Mouse (Mus musculus) forebrain, embryonic 10.5 days (tissue): ENCODE data around the gene Lsmem1. TPM values are rescaled to one million over a fixed set of nuclear protein-coding genes. Genes with fewer than 3 reads are reported as not detected.

Source experiments
- DNase-seq: peaks from one replicate; pipeline ENCODE4 v3.0.0-alpha.2; 2017; ENCODE audit warnings: low spot score; ENCODE audit errors: extremely low spot score
- H3K27ac ChIP-seq: fragments of 300-500 bp; sonication (generic); 2 replicates; pipeline ENCODE4 v1.5.1; 2016; ENCODE audit warnings: mild to moderate bottlenecking
- H3K27me3 ChIP-seq: fragments of 300-500 bp; sonication (generic); 2 replicates; pipeline ENCODE4 v1.6.1; 2016; ENCODE audit warnings: mild to moderate bottlenecking; ENCODE audit not compliant: poor library complexity, severe bottlenecking
- H3K36me3 ChIP-seq: fragments of 300-500 bp; sonication (generic); replicated peaks from 2 replicates; pipeline ENCODE4 v1.6.1; 2016; ENCODE audit warnings: mild to moderate bottlenecking, moderate library complexity
- H3K4me1 ChIP-seq: fragments of 300-500 bp; sonication (generic); 2 replicates; pipeline ENCODE4 v1.6.1; 2016
- H3K4me3 ChIP-seq: fragments of 300-500 bp; sonication (generic); 2 replicates; pipeline ENCODE4 v1.5.1; 2016; ENCODE audit warnings: mild to moderate bottlenecking, moderate library complexity
- H3K9me3 ChIP-seq: fragments of 300-500 bp; sonication (generic); 2 replicates; pipeline ENCODE4 v1.6.1; 2016; ENCODE audit warnings: mild to moderate bottlenecking, moderate library complexity
- WGBS: fragments of 180-500 bp; shearing (Covaris S2); methylation state at CpG from one replicate; pipeline ENCODE4 v1.1.7; 2016; 5-methylcytosine and 5-hydroxymethylcytosine counted together
- polyA plus RNA-seq: library from polyadenylated mRNA; unstranded; fragments of >200 nt; fragmentation: Nextera tagmentation; extraction: Ambion mirVana; gene quantifications from 2 replicates; pipeline ENCODE4 v1.2.1, GENCODE M21; 2016

Lsmem1 gene
- not detected in 2 replicates for polyA plus RNA-seq

DNA sequence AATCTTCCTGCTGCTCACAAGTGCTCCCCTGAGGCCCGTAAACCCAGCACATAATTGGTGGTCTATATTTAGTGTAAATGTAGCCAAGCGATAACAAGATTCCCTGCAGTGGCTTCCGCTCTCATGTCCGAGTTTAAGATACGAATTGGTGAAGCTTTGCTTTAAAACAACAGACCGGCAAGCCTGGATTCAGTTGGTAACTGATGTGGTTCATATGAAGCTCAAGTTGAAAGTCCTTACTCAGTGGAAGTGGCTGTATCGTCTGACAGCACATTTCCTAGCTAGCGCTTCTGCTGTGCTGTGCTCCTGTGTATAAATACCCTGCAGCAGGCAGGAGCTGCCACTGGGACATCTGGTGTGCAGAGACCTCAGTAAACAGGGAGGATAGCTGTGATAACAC is at the start of gene Lsmem1:
TSS of gene Lsmem1 (minus strand) at position 189 of the 400 bp plus-strand sequence.
- 95% methylated on average over 8 of the region's 8 CpGs for WGBS
- Histone ChIP-seq H3K27me3 (no peaks in the 10 kb centered on the region), H3K27ac (no peak within 1 kb of the TSS), H3K4me3 (no peak within 1 kb of the TSS), H3K9me3 (no peaks in the 10 kb centered on the region), H3K4me1 (no peaks in the 10 kb centered on the region), H3K36me3 (peaks cover 35% of the 10 kb centered on the region)
- DNase-seq: no peak

DNA sequence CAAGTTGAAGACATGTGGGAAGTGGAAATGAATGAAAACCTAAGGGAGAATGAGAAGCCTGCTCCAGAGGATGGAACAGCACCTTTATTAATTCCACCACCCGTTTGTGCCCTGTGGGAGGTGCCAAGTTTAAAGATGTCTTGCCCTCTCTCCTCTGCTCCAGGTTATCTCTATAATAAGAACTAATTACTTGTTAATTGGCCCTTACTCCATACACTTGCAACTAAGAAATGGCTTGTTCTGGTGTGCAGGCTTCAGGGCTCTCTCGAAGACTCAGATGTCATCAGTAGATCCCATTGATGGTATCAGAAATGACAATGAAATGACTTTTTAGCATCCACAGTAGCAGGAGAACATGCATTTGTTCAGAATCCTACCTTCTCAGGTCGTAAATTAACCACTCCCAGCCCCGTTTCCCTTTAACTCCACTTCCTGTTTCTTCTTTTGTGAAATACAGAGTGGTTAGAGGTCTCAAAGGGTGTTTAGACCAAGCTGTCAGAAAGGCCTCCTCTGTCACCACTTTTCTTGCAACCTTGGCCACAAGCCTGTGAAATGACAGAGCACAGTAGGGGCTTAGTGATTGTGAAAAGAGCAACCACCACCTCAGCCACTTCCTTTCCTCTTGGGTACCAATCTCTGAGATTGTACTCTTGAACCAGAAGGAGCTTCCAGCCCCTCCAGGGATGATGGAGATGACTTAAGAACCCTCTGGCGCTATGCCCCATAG is 49.3 kb upstream of the Lsmem1 start, which contains the start of gene Ifrd1:
TSS of gene Ifrd1 (minus strand) at position 51 of the 727 bp plus-strand sequence.
- Histone ChIP-seq H3K36me3 (no peaks in the 10 kb centered on the region), H3K4me3 (no peak within 1 kb of the TSS), H3K27ac (no peak within 1 kb of the TSS), H3K27me3 (peaks cover 11% of the 10 kb centered on the region; the same call in 1 of the 2 replicates), H3K9me3 (no peaks in the 10 kb centered on the region), H3K4me1 (peaks cover 29% of the 10 kb centered on the region)
- DNase-seq: no peak
- 81% methylated on average over 5 of the region's 5 CpGs for WGBS

DNA sequence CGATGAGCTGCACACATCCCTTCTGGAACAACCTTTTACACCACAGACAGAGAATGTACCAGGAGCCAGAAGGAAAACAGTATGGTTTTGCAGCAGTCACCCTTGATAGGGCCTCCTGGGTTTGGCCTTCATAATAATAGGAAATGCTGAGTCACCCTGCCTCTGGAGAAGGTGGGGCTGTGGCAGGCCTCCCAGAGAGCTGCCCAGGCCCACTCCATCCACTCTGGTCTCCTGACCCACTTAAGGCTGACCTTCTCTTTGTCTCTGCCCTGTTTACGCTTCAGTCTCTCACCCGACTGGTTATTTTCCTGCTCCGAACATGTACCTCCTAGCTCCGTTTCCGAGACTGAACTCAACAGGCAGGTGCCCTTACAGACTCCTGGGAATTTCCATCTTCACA is 48.7 kb upstream of the Lsmem1 start:
- Histone ChIP-seq H3K27ac (no peak overlapping the region), H3K4me1 (peaks cover 33% of the 10 kb centered on the region), H3K9me3 (no peaks in the 10 kb centered on the region), H3K36me3 (no peaks in the 10 kb centered on the region), H3K4me3 (no peak overlapping the region), H3K27me3 (peaks cover 11% of the 10 kb centered on the region; the same call in 1 of the 2 replicates)
- 77% methylated on average over 6 of the region's 6 CpGs for WGBS
- no peak for DNase-seq

DNA sequence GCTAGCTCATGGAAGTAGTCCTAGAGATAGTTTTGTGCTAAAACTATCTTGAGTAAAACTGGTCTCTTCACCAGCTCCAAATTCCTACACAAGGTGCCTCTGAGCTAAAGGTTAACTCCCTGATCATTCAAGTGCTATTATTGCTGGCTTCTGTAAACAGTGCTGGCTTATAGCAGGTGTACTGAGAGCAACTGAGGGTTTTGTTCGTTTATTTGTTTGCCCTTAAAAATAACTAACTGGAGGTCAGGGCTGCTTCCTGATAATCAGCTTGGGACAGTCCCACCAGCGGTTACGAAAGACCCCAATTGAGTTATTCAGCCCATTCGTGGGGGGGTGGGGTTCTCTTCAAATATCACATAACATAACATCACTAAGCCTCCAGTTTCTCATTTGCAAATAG is 48.1 kb upstream of the Lsmem1 start:
- no peaks in the 10 kb centered on the region for H3K36me3 ChIP-seq
- 86% methylated on average over 4 of the region's 4 CpGs for WGBS

DNA sequence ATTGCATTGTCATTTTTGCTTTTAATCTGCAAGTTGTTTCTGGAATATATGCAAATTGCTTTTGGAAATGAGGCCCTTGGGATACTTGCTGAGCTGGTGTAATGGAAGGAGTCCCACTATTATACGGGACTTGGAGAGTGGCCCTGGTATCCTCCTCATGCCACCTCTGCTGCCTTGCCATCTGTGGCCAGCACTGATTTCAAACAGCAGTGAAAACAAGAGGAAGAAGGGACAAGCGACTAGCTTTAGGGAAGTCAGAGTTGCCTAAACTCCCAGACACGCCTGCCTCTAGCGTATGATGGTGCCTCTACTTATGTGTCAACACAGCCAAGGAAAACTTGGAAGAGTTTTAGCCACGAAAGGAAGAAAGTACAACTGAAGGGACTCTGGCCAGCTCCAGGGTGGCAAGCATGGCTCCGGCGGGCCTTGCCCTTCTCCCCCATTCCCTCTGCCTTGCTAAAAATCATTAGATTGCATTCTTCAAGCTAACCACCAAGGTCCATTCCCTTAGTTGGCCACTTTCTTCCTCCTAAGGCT is 46.2 kb upstream of the Lsmem1 start:
- H3K27ac ChIP-seq: no peak overlapping the region
- 92% methylated on average over 7 of the region's 7 CpGs for WGBS
- no peak for DNase-seq
- H3K4me1 ChIP-seq: peaks cover 43% of the 10 kb centered on the region
- H3K36me3 ChIP-seq: no peaks in the 10 kb centered on the region
- peaks cover 11% of the 10 kb centered on the region; the same call in 1 of the 2 replicates for H3K27me3 ChIP-seq
- no peak overlapping the region for H3K4me3 ChIP-seq
- no peaks in the 10 kb centered on the region for H3K9me3 ChIP-seq

More for the DNA sequence above, 48.1 kb upstream of the Lsmem1 start:
- Histone ChIP-seq H3K27ac (no peak overlapping the region), H3K9me3 (no peaks in the 10 kb centered on the region), H3K27me3 (peaks cover 11% of the 10 kb centered on the region; the same call in 1 of the 2 replicates), H3K4me1 (peaks cover 33% of the 10 kb centered on the region), H3K4me3 (no peak overlapping the region)
- DNase-seq: no peak

DNA sequence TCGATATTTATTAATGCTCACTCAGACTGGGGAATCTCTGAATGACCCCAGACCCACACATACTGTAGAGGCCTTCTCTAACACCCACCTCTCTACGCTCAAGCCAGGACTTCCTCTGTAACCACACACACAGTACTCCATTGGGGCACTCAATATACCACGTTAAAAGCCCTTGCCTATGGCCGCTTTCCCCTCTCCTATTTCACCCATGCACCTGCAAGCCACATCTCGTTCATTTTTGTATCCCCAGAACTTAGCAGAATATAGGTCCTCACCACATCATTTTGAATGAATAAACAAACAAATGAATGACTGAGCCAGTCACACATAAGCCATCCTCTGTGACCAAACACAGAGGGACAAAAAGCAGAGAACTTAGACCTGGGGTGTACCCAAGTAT is 45.6 kb upstream of the Lsmem1 start:
- Histone ChIP-seq H3K4me3 (no peak overlapping the region), H3K36me3 (no peaks in the 10 kb centered on the region)
- WGBS: 92% methylated on average over 5 of the region's 5 CpGs

DNA sequence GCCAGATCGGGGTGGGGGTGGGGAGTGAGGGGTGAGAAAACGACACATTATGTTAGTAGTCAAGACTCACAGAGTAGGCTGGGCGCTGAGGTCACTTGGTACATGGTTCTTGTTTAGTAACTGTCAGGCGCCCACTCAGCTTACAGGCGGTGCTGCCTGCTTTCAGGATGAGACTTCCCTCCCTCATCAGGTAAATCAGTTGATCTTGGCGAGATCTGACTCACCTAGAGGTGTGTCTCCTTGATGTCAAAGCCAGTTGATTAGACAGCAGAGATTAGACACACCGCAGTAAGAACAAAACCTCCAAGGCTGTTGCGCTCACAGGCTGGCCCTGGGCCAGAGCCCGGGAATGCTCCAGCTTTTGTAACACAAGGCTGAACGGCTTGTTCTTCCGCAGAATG is 44.5 kb upstream of the Lsmem1 start:
- 69% methylated on average over 11 of the region's 11 CpGs for WGBS
- DNase-seq: no peak
- Histone ChIP-seq H3K27ac (no peak overlapping the region), H3K4me3 (no peak overlapping the region), H3K4me1 (peaks cover 35% of the 10 kb centered on the region), H3K36me3 (no peaks in the 10 kb centered on the region), H3K27me3 (peaks cover 8% of the 10 kb centered on the region; the same call in 1 of the 2 replicates), H3K9me3 (no peaks in the 10 kb centered on the region)

More for the DNA sequence above, 45.6 kb upstream of the Lsmem1 start:
- H3K27me3 ChIP-seq: peaks cover 11% of the 10 kb centered on the region; the same call in 1 of the 2 replicates
- H3K27ac ChIP-seq: no peak overlapping the region
- H3K4me1 ChIP-seq: peaks cover 37% of the 10 kb centered on the region
- no peak for DNase-seq
- no peaks in the 10 kb centered on the region for H3K9me3 ChIP-seq

DNA sequence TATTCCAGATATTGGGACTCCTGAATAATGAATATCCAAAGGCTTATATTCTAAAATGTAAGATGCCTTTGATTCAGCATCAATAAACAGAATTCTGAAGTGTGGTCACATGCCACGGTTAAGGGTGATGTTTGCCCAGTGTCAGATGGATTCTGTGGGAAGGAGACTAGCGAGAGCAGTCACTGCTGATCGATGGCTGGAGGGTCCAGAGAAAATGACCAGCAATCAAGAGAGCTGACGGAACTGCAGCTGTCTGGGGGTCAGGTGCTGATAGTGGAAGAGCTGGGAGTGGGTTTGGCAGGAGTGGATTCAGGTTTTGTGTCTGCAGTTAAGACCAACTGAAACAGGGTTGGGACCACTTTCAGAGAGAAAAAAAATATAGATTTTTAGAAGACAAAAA is 44.0 kb upstream of the Lsmem1 start:
- Histone ChIP-seq H3K27ac (no peak overlapping the region), H3K4me3 (no peak overlapping the region), H3K4me1 (peaks cover 29% of the 10 kb centered on the region), H3K27me3 (peaks cover 4% of the 10 kb centered on the region; the same call in 1 of the 2 replicates), H3K9me3 (no peaks in the 10 kb centered on the region), H3K36me3 (no peaks in the 10 kb centered on the region)
- 86% methylated on average over 4 of the region's 4 CpGs for WGBS
- DNase-seq: no peak

DNA sequence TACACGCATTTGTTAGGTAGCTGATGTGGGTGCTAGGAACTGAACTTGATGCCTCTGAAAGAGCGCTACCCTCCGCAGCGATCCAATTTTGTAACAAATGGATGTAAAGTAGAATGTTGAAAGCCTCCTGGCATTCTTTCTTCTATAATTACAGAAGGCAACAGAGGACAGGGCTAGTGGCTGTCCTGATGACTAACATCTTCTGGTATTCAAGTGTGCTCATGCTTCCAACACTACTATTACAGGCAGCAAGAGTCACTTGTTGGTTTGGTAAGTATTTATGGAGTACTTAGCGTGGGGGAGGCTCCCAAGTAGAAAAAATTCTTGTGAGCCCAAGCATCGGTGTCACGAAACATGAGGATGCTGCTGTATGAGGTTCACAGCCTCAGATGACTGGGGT is 39.9 kb upstream of the Lsmem1 start:
- Histone ChIP-seq H3K27ac (no peak overlapping the region), H3K9me3 (no peaks in the 10 kb centered on the region), H3K4me3 (no peak overlapping the region), H3K36me3 (no peaks in the 10 kb centered on the region), H3K27me3 (no peaks in the 10 kb centered on the region), H3K4me1 (peaks cover 20% of the 10 kb centered on the region)
- WGBS: 95% methylated on average over 7 of the region's 7 CpGs
- no peak for DNase-seq

DNA sequence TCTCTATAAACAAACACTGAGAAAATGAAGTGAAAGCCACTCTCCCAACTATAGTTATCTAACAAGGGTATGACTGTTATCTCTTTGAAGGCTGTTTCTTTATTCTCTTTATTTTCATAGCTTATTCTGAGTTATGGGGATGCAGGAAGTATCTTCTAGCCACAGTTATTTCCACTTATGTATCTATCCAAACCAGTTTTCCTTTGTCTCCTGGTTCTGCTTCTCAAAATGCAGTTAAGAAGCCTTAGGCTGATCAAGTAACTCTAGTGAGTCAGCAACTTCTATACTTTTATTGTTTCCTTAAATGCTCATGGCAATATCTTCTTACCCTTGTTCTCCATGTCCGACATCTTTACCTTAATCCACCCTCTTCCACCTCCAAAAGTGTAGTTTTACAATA is 32.9 kb upstream of the Lsmem1 start:
- Histone ChIP-seq H3K4me3 (no peak overlapping the region), H3K9me3 (no peaks in the 10 kb centered on the region), H3K4me1 (no peaks in the 10 kb centered on the region), H3K27ac (no peak overlapping the region), H3K36me3 (no peaks in the 10 kb centered on the region), H3K27me3 (no peaks in the 10 kb centered on the region)
- DNase-seq: no peak
- 98% methylated on average over 1 of the region's 1 CpGs for WGBS

DNA sequence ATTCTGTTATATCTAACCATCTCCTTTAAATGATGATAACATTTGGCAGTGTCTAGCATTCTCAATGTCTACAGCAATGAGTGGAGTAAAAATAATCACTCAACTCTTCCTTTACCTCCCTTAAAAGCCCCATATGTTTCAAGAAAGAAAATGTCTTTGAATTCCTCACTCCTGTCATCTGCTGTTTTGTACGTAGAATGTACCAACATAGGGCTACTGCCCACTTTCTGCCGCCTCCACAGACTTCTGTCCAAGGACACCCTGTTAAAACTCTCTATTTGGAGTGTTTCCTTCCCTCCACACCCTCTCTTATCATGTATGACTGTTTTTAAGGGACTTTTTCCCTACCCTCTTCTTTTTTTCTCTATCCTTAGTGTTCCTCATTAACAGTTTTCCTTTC is 32.3 kb upstream of the Lsmem1 start:
- H3K9me3 ChIP-seq: no peaks in the 10 kb centered on the region
- WGBS: 88% methylated on average over 2 of the region's 2 CpGs
- H3K36me3 ChIP-seq: no peaks in the 10 kb centered on the region
- no peaks in the 10 kb centered on the region for H3K27me3 ChIP-seq
- no peak overlapping the region for H3K27ac ChIP-seq
- no peaks in the 10 kb centered on the region for H3K4me1 ChIP-seq
- H3K4me3 ChIP-seq: no peak overlapping the region
- DNase-seq: no peak

DNA sequence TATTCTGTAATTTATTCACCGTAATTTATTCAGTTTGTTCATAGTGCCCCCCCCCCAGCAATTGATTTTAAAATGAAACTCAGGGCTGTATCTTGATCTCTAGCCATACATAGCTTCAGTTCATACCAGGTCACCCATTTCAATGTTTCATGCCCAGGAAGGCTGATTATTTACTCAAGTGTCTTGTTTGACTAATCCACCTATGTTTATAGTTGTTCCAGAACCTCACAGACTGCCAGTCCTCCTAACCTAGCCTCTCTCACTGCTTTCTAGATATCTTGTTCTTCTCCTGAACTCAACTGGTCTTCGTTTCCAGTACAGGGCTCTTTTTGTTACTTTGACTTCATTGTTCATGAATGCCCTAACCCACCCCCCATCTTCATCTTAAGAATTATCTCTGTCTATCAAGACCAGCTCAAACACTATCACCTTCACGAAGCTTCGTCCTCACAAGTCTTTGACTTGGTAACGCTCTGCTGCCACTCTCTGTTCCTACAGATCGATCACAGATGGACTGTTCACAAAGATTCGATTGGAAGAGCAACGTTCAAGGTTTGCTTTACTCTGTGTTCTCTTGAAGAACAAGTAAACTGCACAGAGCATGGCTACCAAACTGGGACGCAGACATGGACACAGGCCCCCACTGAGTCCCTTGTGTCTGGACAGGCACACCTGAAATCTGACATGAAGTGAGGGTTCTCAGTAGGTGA is 25.0 kb upstream of the Lsmem1 start:
- Histone ChIP-seq H3K4me3 (no peak overlapping the region), H3K27me3 (no peaks in the 10 kb centered on the region), H3K27ac (no peak overlapping the region), H3K4me1 (peaks cover 26% of the 10 kb centered on the region), H3K36me3 (no peaks in the 10 kb centered on the region), H3K9me3 (no peaks in the 10 kb centered on the region)
- 94% methylated on average over 9 of the region's 9 CpGs for WGBS
- no peak for DNase-seq

DNA sequence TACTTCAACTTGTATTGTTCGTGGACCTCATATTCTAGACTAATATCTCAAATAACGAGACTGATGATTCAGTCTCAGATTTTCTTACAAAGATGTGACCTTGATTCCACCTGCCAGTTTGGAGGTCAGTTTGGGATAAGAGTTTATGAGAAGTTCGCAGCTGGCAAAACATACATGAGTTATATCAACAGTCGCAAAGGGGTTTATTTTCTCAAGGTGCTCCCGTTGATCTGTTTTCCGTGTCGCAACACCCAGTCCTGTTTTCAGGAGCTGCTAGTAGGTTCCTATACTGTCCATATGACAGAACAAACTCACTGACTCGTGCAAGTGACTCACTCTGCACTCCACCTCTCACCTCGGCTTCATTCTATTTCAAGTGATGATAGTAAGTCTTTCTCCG is 24.4 kb upstream of the Lsmem1 start:
- Histone ChIP-seq H3K4me3 (peak overlapping the region; percentile 97), H3K4me1 (peaks cover 26% of the 10 kb centered on the region), H3K9me3 (no peaks in the 10 kb centered on the region), H3K36me3 (no peaks in the 10 kb centered on the region), H3K27ac (peak overlapping the region; percentile 99), H3K27me3 (no peaks in the 10 kb centered on the region)
- DNase-seq: no peak
- 68% methylated on average over 10 of the region's 10 CpGs for WGBS
